Mouse (Mus musculus): ENCODE measurements around the gene Npepps.
"Not testable (repeated sequence)": the region's sequence is repeated elsewhere in the genome, so short reads cannot be mapped to it uniquely, and the experiment has no call there.

The Npepps gene

GRCm38 (mm10) chr11:97280216-97280861, at the start of gene Npepps:
Gene Npepps, minus strand, starts transcription at chr11:97280638.
- DNase-seq (ENCODE audit: low spot score), result peak; percentile 73

GRCm38 (mm10) chr11:97328148-97328547, 47.7 kb upstream of the Npepps start:
- DNase-seq (ENCODE audit: low spot score), result peak; percentile 70

GRCm38 (mm10) chr11:97325224-97325623, 44.8 kb upstream of the Npepps start:
- DNase-seq (ENCODE audit: low spot score), result no peak

GRCm38 (mm10) chr11:97321894-97322600, 41.6 kb upstream of the Npepps start:
- not testable (repeated sequence) for DNase-seq (ENCODE audit: low spot score)

GRCm38 (mm10) chr11:97321197-97321596, 40.8 kb upstream of the Npepps start:
- no peak for DNase-seq (ENCODE audit: low spot score)

- DNase-seq (ENCODE audit: low spot score), result peak; percentile 98
These were observed 35.4 kb upstream of the Npepps start, which contains the start of gene Mrpl45 for GRCm38 (mm10) chr11:97315504-97316503. Gene Mrpl45, plus strand, starts transcription at chr11:97315716.

- no peak for DNase-seq (ENCODE audit: low spot score)
These were observed 34.5 kb upstream of the Npepps start for GRCm38 (mm10) chr11:97314751-97315503.

- no peak for DNase-seq (ENCODE audit: low spot score)
These were observed 33.7 kb upstream of the Npepps start for GRCm38 (mm10) chr11:97314110-97314509.

- DNase-seq (ENCODE audit: low spot score), result not testable (repeated sequence)
These were observed 32.4 kb upstream of the Npepps start for GRCm38 (mm10) chr11:97312871-97313270.

- peak; percentile 20 for DNase-seq (ENCODE audit: low spot score)
These were observed 30.6 kb upstream of the Npepps start for GRCm38 (mm10) chr11:97310895-97311631.

GRCm38 (mm10) chr11:97309911-97310571, 29.6 kb upstream of the Npepps start:
- DNase-seq (ENCODE audit: low spot score), result peak; percentile 82

- DNase-seq (ENCODE audit: low spot score), result peak; percentile 85
These were observed 29.0 kb upstream of the Npepps start for GRCm38 (mm10) chr11:97309451-97309836.

- DNase-seq (ENCODE audit: low spot score), result no peak
These were observed 28.5 kb upstream of the Npepps start for GRCm38 (mm10) chr11:97308806-97309450.

- DNase-seq (ENCODE audit: low spot score), result no peak
These were observed 27.0 kb upstream of the Npepps start for GRCm38 (mm10) chr11:97307294-97308069.

GRCm38 (mm10) chr11:97304631-97305030, 24.2 kb upstream of the Npepps start:
- DNase-seq (ENCODE audit: low spot score), result no peak

- peak; percentile 42 for DNase-seq (ENCODE audit: low spot score)
These were observed 21.9 kb upstream of the Npepps start for GRCm38 (mm10) chr11:97302231-97302781.

GRCm38 (mm10) chr11:97301406-97301805, 21.0 kb upstream of the Npepps start:
- DNase-seq (ENCODE audit: low spot score), result no peak

GRCm38 (mm10) chr11:97299939-97300338, 19.5 kb upstream of the Npepps start:
- DNase-seq (ENCODE audit: low spot score), result no peak

- DNase-seq (ENCODE audit: low spot score), result no peak
These were observed 16.1 kb upstream of the Npepps start for GRCm38 (mm10) chr11:97296542-97296941.

Measured in urinary bladder, postnatal 14 days (tissue).